Mouse (Mus musculus) liver, postnatal 0 days (tissue): ENCODE measurements around the gene Gm21761.
"Not testable (repeated sequence)": the region's sequence is repeated elsewhere in the genome, so short reads cannot be mapped to it uniquely, and the experiment has no call there.

Source experiments
- CTCF ChIP-seq: sonication (generic); IDR thresholded peaks from 2 replicates; pipeline ENCODE4 v1.5.1; 2016; ENCODE audit warnings: antibody characterized with exemption, low read depth
- EP300 ChIP-seq: IDR thresholded peaks from 2 replicates; pipeline ENCODE4 v1.6.1; 2016; ENCODE audit warnings: antibody characterized with exemption, low read depth, mild to moderate bottlenecking

GRCm38 (mm10) chr13:119886896-119887295, 42.2 kb downstream of the Gm21761 start:
- TF ChIP-seq CTCF, EP300: not testable (repeated sequence)
